Mouse (Mus musculus): ENCODE results near the gene Gfpt2. TPM values are rescaled to one million over a fixed set of nuclear protein-coding genes. Genes with fewer than 3 reads are reported as not detected.
A peak's percentile ranks its signal among the peaks of the same experiment; 100 is the strongest.

Gfpt2 gene
- polyA plus RNA-seq, 2 experiments, result 24.8 to 27.4 TPM

- no peak overlapping the region for H3K4me2 ChIP-seq (replicated peaks; ENCODE audit: low read depth, low read length, severe bottlenecking)
- DNase-seq (ENCODE audit: low spot score) (peak; percentile 55), ATAC-seq (ENCODE audit: low FRiP score, low read depth) (no peak)
- no peak for TF ChIP-seq POLR2A (IDR thresholded peaks at IDR 0.05; ENCODE audit: borderline replicate concordance, extremely low read depth, insufficient read depth, insufficient read length)
- no peak overlapping the region for H3K27ac ChIP-seq (replicated peaks; ENCODE audit: low read depth, low read length)
- H3K4me1 ChIP-seq (ENCODE audit: control insufficient read depth, insufficient read depth, low read length), result no peaks in the 10 kb centered on the region
- no peak overlapping the region for H3K9ac ChIP-seq (ENCODE audit: low read depth, low read length, severe bottlenecking)
- no peaks in the 10 kb centered on the region for H3K9me3 ChIP-seq (ENCODE audit: control insufficient read depth, low read length)
- WGBS, result 81% methylated on average over 8 of the region's 8 CpGs
- H3K27me3 ChIP-seq (ENCODE audit: control insufficient read depth, insufficient read depth, low read length), result no peaks in the 10 kb centered on the region
- no peak overlapping the region for H3K4me3 ChIP-seq (replicated peaks; ENCODE audit: low read length)
- H3K36me3 ChIP-seq (ENCODE audit: control insufficient read depth, insufficient read depth, low read length), result peaks cover 50% of the 10 kb centered on the region
Measured at GRCm38 (mm10) chr11:49876948-49877817, 83.2 kb downstream of the Gfpt2 start.

- TF ChIP-seq POLR2A (IDR thresholded peaks at IDR 0.05; ENCODE audit: borderline replicate concordance, extremely low read depth, insufficient read depth, insufficient read length), result no peak
- WGBS, result 94% methylated on average over 3 of the region's 3 CpGs
- Histone ChIP-seq H3K4me1 (ENCODE audit: control insufficient read depth, insufficient read depth, low read length) (no peaks in the 10 kb centered on the region), H3K9ac (ENCODE audit: low read depth, low read length, severe bottlenecking) (no peak overlapping the region), H3K4me2 (replicated peaks; ENCODE audit: low read depth, low read length, severe bottlenecking) (no peak overlapping the region), H3K27me3 (ENCODE audit: control insufficient read depth, insufficient read depth, low read length) (no peaks in the 10 kb centered on the region), H3K9me3 (ENCODE audit: control insufficient read depth, low read length) (no peaks in the 10 kb centered on the region), H3K36me3 (ENCODE audit: control insufficient read depth, insufficient read depth, low read length) (peaks cover 41% of the 10 kb centered on the region), H3K4me3 (replicated peaks; ENCODE audit: low read length) (no peak overlapping the region), H3K27ac (replicated peaks; ENCODE audit: low read depth, low read length) (no peak overlapping the region)
- peak; percentile 22 for DNase-seq (ENCODE audit: low spot score)
- ATAC-seq (ENCODE audit: low FRiP score, low read depth), result no peak
Measured at GRCm38 (mm10) chr11:49879950-49880642, 86.1 kb downstream of the Gfpt2 start.

- Histone ChIP-seq H3K9ac (ENCODE audit: low read depth, low read length, severe bottlenecking) (no peak overlapping the region), H3K27me3 (ENCODE audit: control insufficient read depth, insufficient read depth, low read length) (no peaks in the 10 kb centered on the region), H3K4me2 (replicated peaks; ENCODE audit: low read depth, low read length, severe bottlenecking) (no peak overlapping the region), H3K4me1 (ENCODE audit: control insufficient read depth, insufficient read depth, low read length) (no peaks in the 10 kb centered on the region), H3K9me3 (ENCODE audit: control insufficient read depth, low read length) (no peaks in the 10 kb centered on the region), H3K36me3 (ENCODE audit: control insufficient read depth, insufficient read depth, low read length) (peaks cover 46% of the 10 kb centered on the region), H3K4me3 (replicated peaks; ENCODE audit: low read length) (no peak overlapping the region), H3K27ac (replicated peaks; ENCODE audit: low read depth, low read length) (no peak overlapping the region)
- WGBS, result 93% methylated on average over 3 of the region's 3 CpGs
- no peak for ATAC-seq (ENCODE audit: low FRiP score, low read depth)
- no peak for TF ChIP-seq POLR2A (IDR thresholded peaks at IDR 0.05; ENCODE audit: borderline replicate concordance, extremely low read depth, insufficient read depth, insufficient read length)
- DNase-seq (ENCODE audit: low spot score), result no peak
Measured at GRCm38 (mm10) chr11:49883394-49883793, 89.4 kb downstream of the Gfpt2 start.

Small RNA genes lying within 50 kb of the gene (microRNA-seq; reads per million reads assigned to microRNA genes)
- gene Gm23813, result not detected

Other genes starting within 250 kb of the Gfpt2 start
- gene Olfr1380, start 237.3 kb upstream of the Gfpt2 start, polyA plus RNA-seq (2012; rRNA removed), result not detected in 2 replicates
- not detected in 2 replicates for gene Olfr1380, start 237.3 kb upstream of the Gfpt2 start, polyA plus RNA-seq (2014; fragmentation: Nextera tagmentation; extraction: Ambion mirVana)
- 7.1 and 8.6 TPM in 2 replicates for gene Flt4, start 184.9 kb upstream of the Gfpt2 start, polyA plus RNA-seq (2012; rRNA removed)
- gene Flt4, start 184.9 kb upstream of the Gfpt2 start, polyA plus RNA-seq (2014; fragmentation: Nextera tagmentation; extraction: Ambion mirVana), result 6.8 and 7.3 TPM in 2 replicates
- not detected in 2 replicates for gene Scgb3a1, start 130.6 kb upstream of the Gfpt2 start, polyA plus RNA-seq (2012; rRNA removed)
- gene Scgb3a1, start 130.6 kb upstream of the Gfpt2 start, polyA plus RNA-seq (2014; fragmentation: Nextera tagmentation; extraction: Ambion mirVana), result not detected in 2 replicates
- gene Cnot6, start 81.5 kb upstream of the Gfpt2 start, polyA plus RNA-seq (2012; rRNA removed), result 65.2 and 68.1 TPM in 2 replicates
- 57.0 and 59.7 TPM in 2 replicates for gene Cnot6, start 81.5 kb upstream of the Gfpt2 start, polyA plus RNA-seq (2014; fragmentation: Nextera tagmentation; extraction: Ambion mirVana)
- 39.4 and 39.7 TPM in 2 replicates for gene Mapk9, start 52.6 kb downstream of the Gfpt2 start, polyA plus RNA-seq (2012; rRNA removed)
- 34.7 and 37.8 TPM in 2 replicates for gene Mapk9, start 52.6 kb downstream of the Gfpt2 start, polyA plus RNA-seq (2014; fragmentation: Nextera tagmentation; extraction: Ambion mirVana)
- 0.43 and 0.73 TPM in 2 replicates for gene Rasgef1c, start 107.7 kb downstream of the Gfpt2 start, polyA plus RNA-seq (2012; rRNA removed)
- gene Rasgef1c, start 107.7 kb downstream of the Gfpt2 start, polyA plus RNA-seq (2014; fragmentation: Nextera tagmentation; extraction: Ambion mirVana), result 0.34 and 0.88 TPM in 2 replicates
- gene Rnf130, start 231.2 kb downstream of the Gfpt2 start, polyA plus RNA-seq (2012; rRNA removed), result 56.7 and 57.0 TPM in 2 replicates
- gene Rnf130, start 231.2 kb downstream of the Gfpt2 start, polyA plus RNA-seq (2014; fragmentation: Nextera tagmentation; extraction: Ambion mirVana), result 90.3 and 105 TPM in 2 replicates